Mouse (Mus musculus) layer of hippocampus, adult 18-20 months (tissue): ENCODE results near the gene Got2. TPM values are rescaled to one million over a fixed set of nuclear protein-coding genes. Genes with fewer than 3 reads are reported as not detected.

Experiments used
- DNase-seq, 2 experiments: peaks; one replicate each; pipeline ENCODE4 v3.0.0; 2022; ENCODE audit warnings: low spot score in 2 of 2
- long read RNA-seq: library from polyadenylated mRNA; stranded (forward); transcript quantifications from one replicate; pipeline ENCODE4 v2.0.0, GENCODE M21; 2021
- total RNA-seq, 2 experiments: library from RNA; stranded (reverse); gene quantifications; 2 replicates each; pipeline ENCODE4 v1.2.3; 2021

The Got2 gene
- 100 to 1,000 TPM; 231 to 234 TPM for total RNA-seq
- long read RNA-seq, transcript Got2-201 (10 exons, 2,530 nt): major isoform, 52 of 122 reads
- long read RNA-seq, partial matches to known transcripts: 5 of 122 reads
- long read RNA-seq, other reads (novel, unspliced or antisense): 65 of 122 reads

GRCm38 (mm10) chr8:95888285-95889136, at the start of gene Got2:
TSS of gene Got2 (minus strand) at chr8:95888547.
- peak; percentile 85 to 94 for DNase-seq

GRCm38 (mm10) chr8:95932841-95933240, 44.5 kb upstream of the Got2 start:
- peak in 1 of 2 experiments; percentile 13 for DNase-seq

GRCm38 (mm10) chr8:95929821-95930220, 41.5 kb upstream of the Got2 start:
- no peak for DNase-seq

- DNase-seq: peak in 1 of 2 experiments; percentile 20
These were observed 27.8 kb upstream of the Got2 start for GRCm38 (mm10) chr8:95916106-95916505.

GRCm38 (mm10) chr8:95914905-95915643, 26.7 kb upstream of the Got2 start:
- DNase-seq: peak; percentile 69 to 93

- no peak for DNase-seq
These were observed 22.9 kb upstream of the Got2 start for GRCm38 (mm10) chr8:95911240-95911639.

GRCm38 (mm10) chr8:95907885-95908284, 19.5 kb upstream of the Got2 start:
- DNase-seq: no peak

GRCm38 (mm10) chr8:95906738-95907137, 18.4 kb upstream of the Got2 start:
- no peak for DNase-seq

- DNase-seq: no peak
These were observed 13.5 kb upstream of the Got2 start for GRCm38 (mm10) chr8:95901864-95902263.

- DNase-seq: no peak
These were observed 5.4 kb upstream of the Got2 start for GRCm38 (mm10) chr8:95893701-95894100.

GRCm38 (mm10) chr8:95887578-95888284, 616 bp downstream of the Got2 start:
- peak; percentile 74 to 86 for DNase-seq

GRCm38 (mm10) chr8:95886647-95887577, 1.4 kb downstream of the Got2 start:
- DNase-seq: peak; percentile 19 to 26

GRCm38 (mm10) chr8:95885966-95886365, 2.4 kb downstream of the Got2 start:
- DNase-seq: no peak

GRCm38 (mm10) chr8:95885271-95885841, 3.0 kb downstream of the Got2 start:
- DNase-seq: no peak

GRCm38 (mm10) chr8:95884491-95884890, 3.9 kb downstream of the Got2 start:
- no peak for DNase-seq

GRCm38 (mm10) chr8:95882191-95882590, 6.2 kb downstream of the Got2 start:
- DNase-seq: no peak

- DNase-seq: peak in 1 of 2 experiments; percentile 33
These were observed 6.8 kb downstream of the Got2 start for GRCm38 (mm10) chr8:95881576-95881975.

- DNase-seq: no peak
These were observed 8.5 kb downstream of the Got2 start for GRCm38 (mm10) chr8:95879823-95880222.

- peak in 1 of 2 experiments; percentile 24 for DNase-seq
These were observed 10.0 kb downstream of the Got2 start for GRCm38 (mm10) chr8:95878176-95878962.
